In the genomic region with DNA sequence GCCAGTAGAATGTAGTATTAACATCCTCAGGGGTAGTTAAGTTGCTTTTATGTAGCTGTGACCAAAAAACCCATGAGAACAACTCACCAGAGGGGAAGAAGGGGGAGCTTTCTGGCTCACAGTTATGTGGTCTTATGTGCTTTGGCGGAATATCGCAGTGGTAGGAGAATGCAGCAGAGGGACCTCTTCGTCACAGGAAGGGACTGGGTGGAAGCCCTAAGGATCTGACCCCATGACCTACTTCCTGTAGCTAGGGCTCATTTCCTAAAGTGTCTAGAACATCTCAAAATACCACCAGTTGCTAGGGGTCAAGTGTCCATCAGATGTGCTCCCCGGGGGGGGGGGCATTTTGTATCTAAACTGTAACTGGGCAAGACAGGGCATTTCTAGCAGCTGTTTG, we compare ENCODE assay signal across 19 mouse cellular contexts.
DNase-seq lines count a peak whose midpoint lies in the region; ATAC-seq and TF ChIP-seq lines count a peak whose summit lies in the region.
"Had no signal": no experiment of that assay in that cellular context is flagged by ENCODE, and none has a peak within 500 bp of the region (broad histone marks: within the 10 kb centered on the region; RNA-seq: fewer than 3 reads in every experiment).

No protein-coding gene starts in this region.

- no peak for ATAC-seq in hindbrain, postnatal 0 days
- no peak for ATAC-seq in stomach, embryonic 15.5 days (ENCODE audit: insufficient read depth, low FRiP score, low read depth)
- no peak for ATAC-seq in liver, postnatal 0 days
- ATAC-seq: forebrain, postnatal 0 days had no signal

- peak; percentile 11 for DNase-seq in adrenal gland, adult 2 months
- no peak for DNase-seq in adrenal gland, postnatal 4 days (ENCODE audit: low spot score in 2 of 2)
- no peak for DNase-seq in hindbrain, embryonic 10.5 days (ENCODE audit: low spot score)
- no peak for DNase-seq in hindbrain, postnatal 0 days (ENCODE audit: low spot score)
- peak; percentile 12 for DNase-seq in retina, postnatal 1 day
- no peak for DNase-seq in retina, embryonic 14.5 days (ENCODE audit: low spot score)
- no peak for DNase-seq in liver, postnatal 0 days
- DNase-seq: cerebellum, adult 11 months; forebrain, postnatal 0 days; gastrocnemius, postnatal 14 days; layer of hippocampus, postnatal 36 days; left cerebral cortex, postnatal 4 days; spleen, adult 18-20 months; thymus, postnatal 36 days had no signal

- H3K4me3 ChIP-seq in hindbrain, embryonic 10.5 days, result no peak overlapping the region
- no peak overlapping the region for H3K4me3 ChIP-seq in hindbrain, postnatal 0 days (ENCODE audit: low read length)
- H3K4me3 ChIP-seq in stomach, embryonic 15.5 days (replicated peaks), result no peak overlapping the region
- H3K4me3 ChIP-seq in liver, postnatal 0 days (ENCODE audit: low read depth, low read length), result no peak overlapping the region
- H3K4me3 ChIP-seq: midbrain, embryonic 10.5 days; neural tube, embryonic 15.5 days had no signal

- no peak for TF ChIP-seq EP300 in liver, postnatal 0 days (IDR thresholded peaks at IDR 0.05; ENCODE audit: low read depth)

- no peak overlapping the region for H3K4me2 ChIP-seq in hindbrain, postnatal 0 days (ENCODE audit: low read depth, low read length)
- H3K4me2 ChIP-seq in stomach, embryonic 15.5 days, result no peak overlapping the region
- no peak overlapping the region for H3K4me2 ChIP-seq in liver, postnatal 0 days (ENCODE audit: low read depth, low read length)
- H3K4me2 ChIP-seq: liver, embryonic 11.5 days; neural tube, embryonic 15.5 days had no signal

- H3K9me3 ChIP-seq in hindbrain, embryonic 10.5 days, result no peaks in the 10 kb centered on the region
- H3K9me3 ChIP-seq in hindbrain, postnatal 0 days (ENCODE audit: low read length), result no peaks in the 10 kb centered on the region
- H3K9me3 ChIP-seq in stomach, embryonic 15.5 days, result no peaks in the 10 kb centered on the region
- no peaks in the 10 kb centered on the region for H3K9me3 ChIP-seq in liver, postnatal 0 days (ENCODE audit: low read length)
- H3K9me3 ChIP-seq: midbrain, embryonic 10.5 days; neural tube, embryonic 15.5 days had no signal

- no peak for TF ChIP-seq CTCF in hindbrain, postnatal 0 days (IDR thresholded peaks at IDR 0.05; ENCODE audit: low read depth)
- no peak for TF ChIP-seq CTCF in liver, postnatal 0 days (IDR thresholded peaks at IDR 0.05; ENCODE audit: low read depth)

- H3K27ac ChIP-seq in hindbrain, embryonic 10.5 days, result 0 out of 2 replicates have a peak overlapping the region, but pooled peaks have one; percentile 8
- no peak overlapping the region for H3K27ac ChIP-seq in hindbrain, postnatal 0 days
- peak overlapping the region; percentile 36; the same call in 1 of the 2 replicates for H3K27ac ChIP-seq in stomach, embryonic 15.5 days
- H3K27ac ChIP-seq in liver, postnatal 0 days (ENCODE audit: low read depth), result no peak overlapping the region
- H3K27ac ChIP-seq: midbrain, embryonic 10.5 days; neural tube, embryonic 15.5 days had no signal

- H3K36me3 ChIP-seq in hindbrain, embryonic 10.5 days, result no peaks in the 10 kb centered on the region
- H3K36me3 ChIP-seq in hindbrain, postnatal 0 days (ENCODE audit: insufficient read depth, low read length), result no peaks in the 10 kb centered on the region
- no peaks in the 10 kb centered on the region for H3K36me3 ChIP-seq in stomach, embryonic 15.5 days
- H3K36me3 ChIP-seq in liver, postnatal 0 days (replicated peaks; ENCODE audit: insufficient read depth, low read length), result no peaks in the 10 kb centered on the region
- H3K36me3 ChIP-seq: midbrain, embryonic 10.5 days; neural tube, embryonic 15.5 days had no signal

- no peak overlapping the region for H3K9ac ChIP-seq in hindbrain, postnatal 0 days (replicated peaks; ENCODE audit: low read length)
- H3K9ac ChIP-seq in stomach, embryonic 15.5 days, result no peak overlapping the region
- H3K9ac ChIP-seq in liver, postnatal 0 days (replicated peaks), result no peak overlapping the region
- H3K9ac ChIP-seq: forebrain, postnatal 0 days; neural tube, embryonic 15.5 days had no signal

- WGBS in hindbrain, embryonic 10.5 days, result 76% methylated on average over 4 of the region's 4 CpGs
- WGBS in hindbrain, postnatal 0 days, result 74% methylated on average over 4 of the region's 4 CpGs
- WGBS in stomach, embryonic 15.5 days, result 86% methylated on average over 4 of the region's 4 CpGs
- WGBS in liver, postnatal 0 days (ENCODE audit: insufficient replicate concordance), result 67% methylated on average over 4 of the region's 4 CpGs

- peaks cover 3% of the 10 kb centered on the region; the same call in 1 of the 2 replicates for H3K27me3 ChIP-seq in hindbrain, embryonic 10.5 days (ENCODE audit: insufficient read depth, poor library complexity, severe bottlenecking)
- H3K27me3 ChIP-seq in hindbrain, postnatal 0 days (ENCODE audit: insufficient read depth, low read length), result no peaks in the 10 kb centered on the region
- 0 out of 2 replicates have a peak, but pooled peaks cover 4% of the 10 kb centered on the region for H3K27me3 ChIP-seq in stomach, embryonic 15.5 days (replicated peaks)
- no peaks in the 10 kb centered on the region for H3K27me3 ChIP-seq in liver, postnatal 0 days (ENCODE audit: insufficient read depth, low read length)
- H3K27me3 ChIP-seq: CH12.LX had no signal

- H3K4me1 ChIP-seq in hindbrain, embryonic 10.5 days (replicated peaks), result peaks cover 44% of the 10 kb centered on the region
- peaks cover 8% of the 10 kb centered on the region; the same call in 1 of the 2 replicates for H3K4me1 ChIP-seq in hindbrain, postnatal 0 days (ENCODE audit: insufficient read depth, low read length)
- H3K4me1 ChIP-seq in stomach, embryonic 15.5 days, result peaks cover 19% of the 10 kb centered on the region; the same call in 1 of the 2 replicates
- H3K4me1 ChIP-seq in liver, postnatal 0 days (ENCODE audit: insufficient read depth), result peaks cover 11% of the 10 kb centered on the region

Comparison
In these comparisons a context has a peak if more than half of its experiments do, and no peak if none do; other contexts are left out.
1. DNase-seq: peak in adrenal gland, adult 2 months (single experiment) and retina, postnatal 1 day (single experiment); none in adrenal gland, postnatal 4 days (0 of 2), hindbrain, embryonic 10.5 days (single experiment), hindbrain, postnatal 0 days (single experiment), retina, embryonic 14.5 days (single experiment) and liver, postnatal 0 days (single experiment).
2. H3K27ac ChIP-seq: peak in hindbrain, embryonic 10.5 days (single experiment) and stomach, embryonic 15.5 days (single experiment); none in hindbrain, postnatal 0 days (single experiment) and liver, postnatal 0 days (single experiment).